Mouse (Mus musculus): ENCODE results near the gene Zbtb16. TPM values are rescaled to one million over a fixed set of nuclear protein-coding genes. Genes with fewer than 3 reads are reported as not detected.

The Zbtb16 gene
- polyA plus RNA-seq, 1 experiment: 1.8 TPM

- no peaks in the 10 kb centered on the region for H3K4me1 ChIP-seq (ENCODE audit: control insufficient read depth, insufficient read depth, insufficient read length, low read length)
- H3K4me3 ChIP-seq (ENCODE audit: low read depth, low read length): no peak overlapping the region
- TF ChIP-seq POLR2A (IDR thresholded peaks at IDR 0.05; ENCODE audit: low read depth, low read length) (no peak), CTCF (IDR thresholded peaks at IDR 0.05; ENCODE audit: extremely low read depth, insufficient read length, insufficient replicate concordance, low read depth, low read length) (no peak)
- H3K36me3 ChIP-seq (ENCODE audit: control insufficient read depth, insufficient read depth, low read length): no peaks in the 10 kb centered on the region
- H3K27me3 ChIP-seq (ENCODE audit: control insufficient read depth, insufficient read depth, low read length): no peaks in the 10 kb centered on the region
- H3K27ac ChIP-seq (ENCODE audit: insufficient read depth, low read depth, low read length): no peak overlapping the region
- WGBS: 77% methylated on average over 3 of the region's 3 CpGs
Observed at GRCm38 (mm10) chr9:48729471-48729870, 106.6 kb downstream of the Zbtb16 start.

- no peak for TF ChIP-seq POLR2A (IDR thresholded peaks at IDR 0.05; ENCODE audit: low read depth, low read length)
- TF ChIP-seq CTCF (IDR thresholded peaks at IDR 0.05; ENCODE audit: extremely low read depth, insufficient read length, insufficient replicate concordance, low read depth, low read length): no peak
- H3K4me3 ChIP-seq (ENCODE audit: low read depth, low read length): no peak overlapping the region
- WGBS: 91% methylated on average over 13 of the region's 13 CpGs
- no peak overlapping the region for H3K27ac ChIP-seq (ENCODE audit: insufficient read depth, low read depth, low read length)
- no peaks in the 10 kb centered on the region for H3K27me3 ChIP-seq (ENCODE audit: control insufficient read depth, insufficient read depth, low read length)
- H3K4me1 ChIP-seq (ENCODE audit: control insufficient read depth, insufficient read depth, insufficient read length, low read length): peaks cover 6% of the 10 kb centered on the region; the same call in 1 of the 2 replicates
- H3K36me3 ChIP-seq (ENCODE audit: control insufficient read depth, insufficient read depth, low read length): no peaks in the 10 kb centered on the region
Observed at GRCm38 (mm10) chr9:48728731-48729123, 107.3 kb downstream of the Zbtb16 start.

- TF ChIP-seq CTCF (IDR thresholded peaks at IDR 0.05; ENCODE audit: extremely low read depth, insufficient read length, insufficient replicate concordance, low read depth, low read length) (no peak), POLR2A (IDR thresholded peaks at IDR 0.05; ENCODE audit: low read depth, low read length) (no peak)
- Histone ChIP-seq H3K27me3 (ENCODE audit: control insufficient read depth, insufficient read depth, low read length) (no peaks in the 10 kb centered on the region), H3K4me3 (ENCODE audit: low read depth, low read length) (no peak overlapping the region), H3K4me1 (ENCODE audit: control insufficient read depth, insufficient read depth, insufficient read length, low read length) (peaks cover 6% of the 10 kb centered on the region; the same call in 1 of the 2 replicates), H3K36me3 (ENCODE audit: control insufficient read depth, insufficient read depth, low read length) (no peaks in the 10 kb centered on the region), H3K27ac (ENCODE audit: insufficient read depth, low read depth, low read length) (no peak overlapping the region)
- WGBS: 83% methylated on average over 10 of the region's 10 CpGs
Observed at GRCm38 (mm10) chr9:48728083-48728730, 107.8 kb downstream of the Zbtb16 start.

- peaks cover 11% of the 10 kb centered on the region; the same call in 1 of the 2 replicates for H3K4me1 ChIP-seq (ENCODE audit: control insufficient read depth, insufficient read depth, insufficient read length, low read length)
- H3K27ac ChIP-seq (ENCODE audit: insufficient read depth, low read depth, low read length): no peak overlapping the region
- H3K27me3 ChIP-seq (ENCODE audit: control insufficient read depth, insufficient read depth, low read length): no peaks in the 10 kb centered on the region
- TF ChIP-seq POLR2A (IDR thresholded peaks at IDR 0.05; ENCODE audit: low read depth, low read length): no peak
- no peak for TF ChIP-seq CTCF (IDR thresholded peaks at IDR 0.05; ENCODE audit: extremely low read depth, insufficient read length, insufficient replicate concordance, low read depth, low read length)
- 72% methylated on average over 8 of the region's 8 CpGs for WGBS
- H3K36me3 ChIP-seq (ENCODE audit: control insufficient read depth, insufficient read depth, low read length): no peaks in the 10 kb centered on the region
- H3K4me3 ChIP-seq (ENCODE audit: low read depth, low read length): no peak overlapping the region
Observed at GRCm38 (mm10) chr9:48726341-48726740, 109.7 kb downstream of the Zbtb16 start.

GRCm38 (mm10) chr9:48725918-48726317, 110.1 kb downstream of the Zbtb16 start:
- Histone ChIP-seq H3K4me1 (ENCODE audit: control insufficient read depth, insufficient read depth, insufficient read length, low read length) (peaks cover 11% of the 10 kb centered on the region; the same call in 1 of the 2 replicates), H3K36me3 (ENCODE audit: control insufficient read depth, insufficient read depth, low read length) (no peaks in the 10 kb centered on the region), H3K27me3 (ENCODE audit: control insufficient read depth, insufficient read depth, low read length) (no peaks in the 10 kb centered on the region), H3K4me3 (ENCODE audit: low read depth, low read length) (no peak overlapping the region), H3K27ac (ENCODE audit: insufficient read depth, low read depth, low read length) (no peak overlapping the region)
- WGBS: 80% methylated on average over 4 of the region's 4 CpGs
- no peak for TF ChIP-seq CTCF (IDR thresholded peaks at IDR 0.05; ENCODE audit: extremely low read depth, insufficient read length, insufficient replicate concordance, low read depth, low read length)

GRCm38 (mm10) chr9:48725161-48725560, 110.9 kb downstream of the Zbtb16 start:
- Histone ChIP-seq H3K27me3 (ENCODE audit: control insufficient read depth, insufficient read depth, low read length) (no peaks in the 10 kb centered on the region), H3K36me3 (ENCODE audit: control insufficient read depth, insufficient read depth, low read length) (no peaks in the 10 kb centered on the region), H3K4me1 (ENCODE audit: control insufficient read depth, insufficient read depth, insufficient read length, low read length) (peaks cover 11% of the 10 kb centered on the region; the same call in 1 of the 2 replicates), H3K4me3 (ENCODE audit: low read depth, low read length) (no peak overlapping the region), H3K27ac (ENCODE audit: insufficient read depth, low read depth, low read length) (no peak overlapping the region)
- no peak for TF ChIP-seq POLR2A (IDR thresholded peaks at IDR 0.05; ENCODE audit: low read depth, low read length)
- TF ChIP-seq CTCF (IDR thresholded peaks at IDR 0.05; ENCODE audit: extremely low read depth, insufficient read length, insufficient replicate concordance, low read depth, low read length): no peak
- 96% methylated on average over 6 of the region's 6 CpGs for whole genome bisulfite sequencing

- Histone ChIP-seq H3K27me3 (ENCODE audit: control insufficient read depth, insufficient read depth, low read length) (no peaks in the 10 kb centered on the region), H3K27ac (ENCODE audit: insufficient read depth, low read depth, low read length) (no peak overlapping the region; the same call in 1 of the 2 replicates), H3K36me3 (ENCODE audit: control insufficient read depth, insufficient read depth, low read length) (no peaks in the 10 kb centered on the region), H3K4me3 (ENCODE audit: low read depth, low read length) (no peak overlapping the region), H3K4me1 (ENCODE audit: control insufficient read depth, insufficient read depth, insufficient read length, low read length) (peaks cover 11% of the 10 kb centered on the region; the same call in 1 of the 2 replicates)
- WGBS: 79% methylated on average over 3 of the region's 3 CpGs
- TF ChIP-seq POLR2A (IDR thresholded peaks at IDR 0.05; ENCODE audit: low read depth, low read length) (no peak), CTCF (IDR thresholded peaks at IDR 0.05; ENCODE audit: extremely low read depth, insufficient read length, insufficient replicate concordance, low read depth, low read length) (no peak)
Observed at GRCm38 (mm10) chr9:48724733-48725132, 111.3 kb downstream of the Zbtb16 start.
